Mouse (Mus musculus) c-Kit-positive CD71-negative TER-119-negative erythroid progenitor cells, embryonic 14.5 days (primary cell): ENCODE measurements around the gene Pecam1.
"Not testable (repeated sequence)": the region's sequence is repeated elsewhere in the genome, so short reads cannot be mapped to it uniquely, and the experiment has no call there.

Experiments used
- DNase-seq: peaks from one replicate; pipeline ENCODE4 v3.0.0-alpha.2; 2013; ENCODE audit warnings: low read depth

Pecam1 gene

GRCm38 (mm10) chr11:106750121-106750751, at the start of gene Pecam1:
Gene Pecam1, minus strand, starts transcription at chr11:106750628.
- DNase-seq: no peak

GRCm38 (mm10) chr11:106795679-106796078, 45.3 kb upstream of the Pecam1 start:
- DNase-seq: no peak

- no peak for DNase-seq
Observed at GRCm38 (mm10) chr11:106793846-106794245, 43.4 kb upstream of the Pecam1 start.

GRCm38 (mm10) chr11:106789649-106790048, 39.2 kb upstream of the Pecam1 start:
- no peak for DNase-seq

- peak; percentile 94 for DNase-seq
Observed at GRCm38 (mm10) chr11:106788775-106789459, 38.5 kb upstream of the Pecam1 start, which contains the start of the genes Ddx5 and Cep95. Gene Ddx5, minus strand, starts transcription at chr11:106789185. Gene Cep95, plus strand, starts transcription at chr11:106789252.

GRCm38 (mm10) chr11:106788026-106788774, 37.8 kb upstream of the Pecam1 start:
- DNase-seq: peak; percentile 95

GRCm38 (mm10) chr11:106787131-106788025, 37.0 kb upstream of the Pecam1 start:
- DNase-seq: peak; percentile 70

- no peak for DNase-seq
Observed at GRCm38 (mm10) chr11:106785043-106785442, 34.6 kb upstream of the Pecam1 start.

- no peak for DNase-seq
Observed at GRCm38 (mm10) chr11:106784476-106784875, 34.0 kb upstream of the Pecam1 start.

GRCm38 (mm10) chr11:106782841-106783764, 32.7 kb upstream of the Pecam1 start:
- DNase-seq: no peak

- DNase-seq: not testable (repeated sequence)
Observed at GRCm38 (mm10) chr11:106782271-106782670, 31.8 kb upstream of the Pecam1 start.

- no peak for DNase-seq
Observed at GRCm38 (mm10) chr11:106780590-106781220, 30.3 kb upstream of the Pecam1 start.

- no peak for DNase-seq
Observed at GRCm38 (mm10) chr11:106780089-106780425, 29.6 kb upstream of the Pecam1 start.

GRCm38 (mm10) chr11:106779388-106780088, 29.1 kb upstream of the Pecam1 start, which contains the start of gene Polg2:
Gene Polg2, minus strand, starts transcription at chr11:106779537.
- DNase-seq: peak; percentile 86

- DNase-seq: no peak
Observed at GRCm38 (mm10) chr11:106778589-106779387, 28.4 kb upstream of the Pecam1 start.

- no peak for DNase-seq
Observed at GRCm38 (mm10) chr11:106778132-106778531, 27.7 kb upstream of the Pecam1 start.

GRCm38 (mm10) chr11:106777395-106777794, 27.0 kb upstream of the Pecam1 start:
- DNase-seq: no peak

GRCm38 (mm10) chr11:106776960-106777359, 26.5 kb upstream of the Pecam1 start:
- DNase-seq: no peak

GRCm38 (mm10) chr11:106773061-106773460, 22.6 kb upstream of the Pecam1 start:
- DNase-seq: no peak
